8 mouse cellular contexts compared by ENCODE assay signal in genomic region chr15:31419037-31419436, GRCm38 (mm10). TPM values are rescaled to one million over a fixed set of nuclear protein-coding genes. Genes with fewer than 3 reads are reported as not detected.
DNase-seq lines count a peak whose midpoint lies in the region; ATAC-seq and TF ChIP-seq lines count a peak whose summit lies in the region.

No protein-coding gene starts in this region.

- no peaks in the 10 kb centered on the region for H3K27me3 ChIP-seq in cerebellum, adult 2 months (ENCODE audit: control insufficient read depth, insufficient read depth, low read length)

- TF ChIP-seq POLR2A in cerebellum, adult 2 months (IDR thresholded peaks at IDR 0.05; ENCODE audit: borderline replicate concordance, insufficient read depth, low read length), result no peak

- intact Hi-C loops in gastrocnemius, adult 2 months (cut with DNase I), result loop anchor here (1.0 to 5.0 kb wide), 2 partner anchors 52 to 104 kb away; partner anchors contain the start of gene Ankrd33b

- H3K27ac ChIP-seq in gastrocnemius, adult 2 months, result peak overlapping the region; percentile 62; the same call in 1 of the 2 replicates
- no peak overlapping the region for H3K27ac ChIP-seq in cerebellum, adult 2 months (ENCODE audit: insufficient read depth, low read length)

- no peak overlapping the region; the same call in 1 of the 2 replicates for H3K4me3 ChIP-seq in gastrocnemius, adult 2 months
- H3K4me3 ChIP-seq in cerebellum, adult 2 months (replicated peaks; ENCODE audit: insufficient read depth, low read depth, low read length), result no peak overlapping the region

- DNase-seq in gastrocnemius, adult 2 months, result peak; percentile 55
- DNase-seq in gastrocnemius, postnatal 4 days (ENCODE audit: low spot score in 2 of 2), result no peak
- peak; percentile 71 for DNase-seq in CD4-positive, CD25-positive, alpha-beta regulatory T cell, adult 2 months (ENCODE audit: low read depth, low spot score)
- peak; percentile 26 to 46 for DNase-seq in cerebellum, adult 2 months
- DNase-seq in kidney, postnatal 14 days, result peak; percentile 41
- DNase-seq in thymus, postnatal 0 days (ENCODE audit: low spot score), result peak; percentile 40
- DNase-seq in gastrocnemius, adult 18-20 months (ENCODE audit: low spot score), result no peak

- TF ChIP-seq CTCF in gastrocnemius, adult 2 months (IDR thresholded peaks at IDR 0.05), result peak; percentile 72
- TF ChIP-seq CTCF in cerebellum, adult 2 months (IDR thresholded peaks at IDR 0.05; ENCODE audit: borderline replicate concordance, insufficient read depth, low read depth, low read length), result peak; percentile 55; the same call in 1 of the 2 replicates

- 57% methylated on average over 9 of the region's 9 CpGs for WGBS in cerebellum, adult 2 months

- H3K4me1 ChIP-seq in cerebellum, adult 2 months (ENCODE audit: control insufficient read depth, insufficient read depth, low read length), result no peaks in the 10 kb centered on the region

- ATAC-seq in megakaryocyte progenitor cell, adult 5-6 weeks (replicated peaks; ENCODE audit: poor library complexity), result peak; percentile 70

RNA-seq across cellular contexts. Expression of gene Ropn1l, which starts 34.5 kb away (rescaled TPM):
- not detected for total RNA-seq in gastrocnemius, adult 2 months (2021)
- under 1 TPM; 0.39 to 0.57 TPM for total RNA-seq in gastrocnemius, postnatal 4 days (2021)
- polyA plus RNA-seq in cerebellum, adult 2 months (2012; rRNA removed), result 1.3 TPM in 2 replicates
- 1.4 and 3.3 TPM in 2 replicates for total RNA-seq in megakaryocyte progenitor cell, adult 5-6 weeks (2015)
- total RNA-seq in megakaryocyte progenitor cell, adult 5-6 weeks (2017), result 1.2 and 2.5 TPM in 2 replicates
- 1.0 and 1.4 TPM in 2 replicates for polyA plus RNA-seq in thymus, postnatal 0 days (2015; fragmentation: Nextera tagmentation; extraction: Ambion mirVana)
- not detected for total RNA-seq in gastrocnemius, adult 18-20 months (2021)

RNA-seq across cellular contexts. Expression of gene Ankrd33b, which starts 51.5 kb away (rescaled TPM):
- total RNA-seq in gastrocnemius, adult 2 months (2021), result 10 to 100 TPM; 11.9 to 31.5 TPM
- total RNA-seq in gastrocnemius, postnatal 4 days (2021), result 1 to 10 TPM; 4.9 to 5.3 TPM
- polyA plus RNA-seq in cerebellum, adult 2 months (2012; rRNA removed), result 3.5 and 4.0 TPM in 2 replicates
- 0.20 and 0.79 TPM in 2 replicates for total RNA-seq in megakaryocyte progenitor cell, adult 5-6 weeks (2015)
- total RNA-seq in megakaryocyte progenitor cell, adult 5-6 weeks (2017), result 0.29 and 0.61 TPM in 2 replicates
- 10.8 and 11.2 TPM in 2 replicates for polyA plus RNA-seq in thymus, postnatal 0 days (2015; fragmentation: Nextera tagmentation; extraction: Ambion mirVana)
- 10 to 100 TPM; 16.8 to 19.0 TPM for total RNA-seq in gastrocnemius, adult 18-20 months (2021)

Comparison
In these comparisons a context has a peak if more than half of its experiments do, and no peak if none do; other contexts are left out.
1. DNase-seq: peak in gastrocnemius, adult 2 months (single experiment), CD4-positive, CD25-positive, alpha-beta regulatory T cell, adult 2 months (single experiment), cerebellum, adult 2 months (2 of 2), kidney, postnatal 14 days (single experiment) and thymus, postnatal 0 days (single experiment); none in gastrocnemius, postnatal 4 days (0 of 2) and gastrocnemius, adult 18-20 months (single experiment).